Mouse (Mus musculus) kidney, adult 2 months (tissue): ENCODE data around the gene Slc48a1.

Experiments
- CTCF ChIP-seq: fragments of 200-500 bp; conservative IDR thresholded peaks from 2 replicates; pipeline ENCODE4 v1.5.1; 2011; ENCODE audit warnings: low read depth, mild to moderate bottlenecking, control low read depth, low read length, moderate library complexity, mixed read lengths; ENCODE audit not compliant: insufficient read depth, insufficient read length
- POLR2A ChIP-seq: fragments of 200-500 bp; IDR thresholded peaks from one replicate; pipeline ENCODE4 v1.6.1; 2011; ENCODE audit warnings: low read depth, low read length, control low read depth

GRCm38 (mm10) chr15:97749397-97749796 is 28.9 kb upstream of the Slc48a1 start:
- TF ChIP-seq CTCF: no peak
- TF ChIP-seq POLR2A: no peak
